Mouse (Mus musculus) urinary bladder, adult 2 months (tissue): ENCODE measurements around the gene Tnfrsf4. TPM values are rescaled to one million over a fixed set of nuclear protein-coding genes. Genes with fewer than 3 reads are reported as not detected.

Source experiments
- DNase-seq: peaks from one replicate; pipeline ENCODE4 v3.0.0; 2022; ENCODE audit warnings: low spot score
- polyA plus RNA-seq: library from polyadenylated mRNA; depleted of rRNA; stranded (reverse); fragments of >200 nt; gene quantifications from 2 replicates; pipeline ENCODE4 v1.2.3, GENCODE M21; 2012; rRNA removed

The Tnfrsf4 gene
- polyA plus RNA-seq, result 3.0 and 3.9 TPM in 2 replicates

- no peak for DNase-seq
Measured at GRCm38 (mm10) chr4:156013637-156014036, at the start of gene Tnfrsf4. Gene Tnfrsf4 (plus strand): TSS chr4:156013843.

- DNase-seq, result no peak
Measured at GRCm38 (mm10) chr4:155964396-155964795, 49.2 kb upstream of the Tnfrsf4 start.

- DNase-seq, result no peak
Measured at GRCm38 (mm10) chr4:155969043-155969653, 44.5 kb upstream of the Tnfrsf4 start.

GRCm38 (mm10) chr4:155970286-155970685, 43.4 kb upstream of the Tnfrsf4 start:
- DNase-seq, result no peak

GRCm38 (mm10) chr4:155972651-155973050, 41.0 kb upstream of the Tnfrsf4 start:
- no peak for DNase-seq

DNA sequence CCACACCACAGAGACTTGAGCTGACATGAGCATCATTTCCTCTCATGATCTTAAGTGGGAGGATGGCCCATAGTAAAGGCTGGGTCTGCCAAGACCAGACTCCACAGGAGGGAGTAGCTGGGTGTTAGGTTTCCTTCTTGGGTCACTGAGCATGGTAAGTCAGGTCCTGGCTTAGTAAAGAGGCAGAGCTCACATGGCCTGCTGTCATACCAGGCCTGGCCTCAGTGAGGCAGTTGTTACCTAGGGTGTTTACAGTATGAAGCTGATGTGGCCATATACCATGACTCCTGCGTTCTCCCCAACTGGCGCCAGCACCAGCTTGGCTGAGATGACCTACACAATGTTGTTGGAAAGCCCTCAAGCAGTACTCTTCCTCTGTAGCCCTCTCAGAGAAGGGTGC, 40.4 kb upstream of the Tnfrsf4 start:
- no peak for DNase-seq

GRCm38 (mm10) chr4:155981436-155982082, 32.1 kb upstream of the Tnfrsf4 start:
- no peak for DNase-seq

DNA sequence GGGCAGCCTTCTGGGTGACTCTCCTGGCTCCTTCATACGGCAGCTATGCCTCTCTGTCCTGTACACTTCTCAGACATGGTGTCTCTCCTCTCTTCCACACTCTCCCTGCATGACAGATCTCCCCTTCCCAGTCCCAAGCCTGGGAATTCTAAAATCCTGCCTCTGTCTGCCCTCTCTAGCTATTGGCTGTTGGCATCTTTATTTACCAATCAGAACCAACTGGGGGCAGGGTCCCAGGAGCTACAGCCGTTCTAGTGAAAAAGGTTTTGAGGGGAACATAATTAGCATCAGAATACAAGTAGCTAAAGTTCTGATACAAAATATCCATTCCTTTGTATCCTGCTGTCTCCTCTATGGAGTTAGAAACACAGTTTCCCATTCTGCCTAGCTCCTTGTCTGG, 29.9 kb upstream of the Tnfrsf4 start:
- no peak for DNase-seq

DNA sequence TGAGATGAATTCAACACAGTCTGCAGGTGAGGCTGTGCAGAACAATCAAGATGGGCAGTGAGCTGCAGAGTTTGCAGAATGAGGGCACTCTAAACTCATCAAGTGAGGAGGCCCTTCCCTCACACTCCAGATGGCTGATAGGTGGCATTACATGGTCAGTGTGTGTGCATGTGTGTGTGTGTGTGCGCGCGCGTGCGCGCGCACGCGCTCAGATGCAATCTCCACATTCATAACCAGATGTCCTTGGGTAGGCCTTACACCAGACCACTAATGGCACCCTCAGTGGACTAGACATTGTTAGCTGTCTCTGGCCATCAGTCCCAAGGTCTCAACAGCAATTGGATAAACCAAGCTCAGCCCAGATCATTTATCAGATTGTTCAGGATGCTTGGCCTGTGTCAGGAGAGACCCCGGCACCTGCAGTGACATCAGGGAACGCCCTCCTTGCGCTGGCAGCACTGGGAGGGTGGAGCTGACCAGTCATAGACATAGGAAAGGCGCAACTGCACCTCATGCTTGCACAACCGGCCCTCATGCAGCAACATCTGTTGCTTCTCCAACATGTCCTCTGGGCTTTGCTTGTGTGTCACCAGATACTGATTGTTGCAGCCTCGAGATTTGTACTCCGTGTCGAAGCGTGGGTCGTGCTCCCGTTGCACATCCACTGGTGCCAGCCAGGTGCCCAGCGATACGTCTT, 22.3 kb upstream of the Tnfrsf4 start:
- DNase-seq, result no peak

GRCm38 (mm10) chr4:155991908-155992230, 21.8 kb upstream of the Tnfrsf4 start:
- DNase-seq, result no peak

GRCm38 (mm10) chr4:155992241-155992905, 21.3 kb upstream of the Tnfrsf4 start, which contains the start of the genes B3galt6 and Sdf4:
Gene B3galt6 (minus strand): TSS chr4:155992649.
Gene Sdf4 (plus strand): TSS chr4:155992872.
- peak; percentile 82 for DNase-seq

- DNase-seq, result peak; percentile 98
Measured at GRCm38 (mm10) chr4:155992906-155993547, 20.6 kb upstream of the Tnfrsf4 start.

GRCm38 (mm10) chr4:155993606-155994005, 20.0 kb upstream of the Tnfrsf4 start:
- no peak for DNase-seq

GRCm38 (mm10) chr4:156004109-156004508, 9.5 kb upstream of the Tnfrsf4 start:
- DNase-seq, result no peak

DNA sequence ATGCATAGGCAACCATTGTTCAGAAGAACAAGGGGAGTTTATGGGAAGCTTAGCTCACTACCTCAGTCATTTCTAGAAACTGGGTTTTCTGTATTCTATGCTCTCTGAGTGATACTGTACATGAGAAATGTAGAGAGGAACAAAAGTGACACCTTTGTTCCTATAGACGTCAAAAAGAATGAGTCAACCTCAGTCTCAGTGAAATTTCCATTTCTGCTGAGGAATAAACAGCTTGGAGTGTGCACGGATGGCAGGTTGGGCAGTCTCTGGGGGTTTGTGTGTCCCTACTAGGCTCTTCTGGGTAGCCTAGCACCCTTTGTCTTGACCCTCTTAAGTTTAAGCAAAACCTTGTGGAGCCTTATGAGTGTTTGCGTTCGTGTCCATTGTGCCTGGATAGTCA, 5.3 kb upstream of the Tnfrsf4 start:
- no peak for DNase-seq

- DNase-seq, result no peak
Measured at GRCm38 (mm10) chr4:156014436-156014835, 793 bp downstream of the Tnfrsf4 start.

- no peak for DNase-seq
Measured at GRCm38 (mm10) chr4:156019771-156020170, 6.1 kb downstream of the Tnfrsf4 start.

DNA sequence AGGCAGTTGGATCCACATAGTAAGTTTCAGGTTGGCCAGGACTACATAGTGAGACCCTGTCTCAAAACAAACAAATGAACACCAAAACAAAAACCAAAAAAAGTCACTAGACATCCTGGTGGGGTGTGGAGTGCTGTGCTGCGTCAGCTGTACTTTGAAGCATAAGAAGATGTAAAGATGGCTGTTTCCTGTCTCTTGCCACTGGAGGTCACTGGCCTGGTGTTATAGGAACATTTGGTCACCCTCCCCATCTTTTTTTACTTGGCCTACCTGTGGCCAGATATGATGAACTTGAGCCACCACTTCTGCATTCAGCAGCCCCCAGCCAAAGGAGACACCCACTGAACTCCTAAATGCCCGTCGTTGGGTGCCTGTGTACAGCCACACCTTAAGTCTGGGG, 7.7 kb downstream of the Tnfrsf4 start:
- no peak for DNase-seq

DNA sequence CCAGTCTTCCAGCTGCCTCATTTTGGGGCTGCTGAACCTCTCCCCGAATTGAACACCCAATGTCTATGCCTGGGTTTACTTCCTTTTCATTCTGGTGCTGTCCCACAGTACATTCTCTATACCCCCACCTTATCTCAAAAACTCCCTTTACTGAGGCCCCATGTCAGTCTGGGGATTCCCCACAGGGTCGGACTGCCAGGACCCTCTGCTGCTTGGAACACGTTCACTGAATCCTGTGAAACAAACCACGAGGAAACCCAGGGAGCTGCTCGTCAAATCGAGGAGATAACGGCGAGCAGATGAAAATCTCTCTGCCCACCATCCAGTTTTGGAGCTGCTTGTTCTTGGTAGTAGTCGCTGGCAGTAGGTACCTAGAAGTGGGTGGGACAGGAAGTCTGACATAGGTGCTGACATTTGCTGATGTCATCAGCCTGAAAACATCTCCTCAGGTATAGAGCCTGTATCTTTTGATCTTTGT, 8.3 kb downstream of the Tnfrsf4 start:
- DNase-seq, result no peak

GRCm38 (mm10) chr4:156023520-156023919, 9.9 kb downstream of the Tnfrsf4 start:
- no peak for DNase-seq

DNA sequence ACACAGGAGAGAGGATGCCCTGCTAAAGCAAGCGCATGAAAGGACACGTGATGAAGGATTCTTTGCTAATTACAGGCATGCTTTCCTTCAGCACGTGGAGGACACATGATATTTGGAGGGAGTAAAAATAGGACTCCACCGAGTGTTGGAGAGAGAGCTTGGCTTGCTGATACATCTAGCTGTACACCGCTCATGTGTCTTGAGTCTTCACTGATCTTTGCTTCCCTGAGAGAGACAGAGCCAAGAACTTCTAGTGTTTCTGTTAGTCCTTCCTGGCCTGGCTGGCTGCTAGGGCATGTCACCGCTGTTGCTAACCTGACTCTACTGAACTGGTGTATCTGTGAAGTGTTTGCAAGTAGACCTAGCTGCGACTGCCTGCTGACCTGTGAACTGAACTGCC, 10.5 kb downstream of the Tnfrsf4 start:
- no peak for DNase-seq

- peak; percentile 37 for DNase-seq
Measured at GRCm38 (mm10) chr4:156026013-156026412, 12.4 kb downstream of the Tnfrsf4 start, which contains the start of gene Tnfrsf18. Gene Tnfrsf18 (plus strand): TSS chr4:156026164.
